Mouse (Mus musculus) thymus, adult 2 months (tissue): Measurements from ENCODE around the gene Lamc2.

Experiments used
- CTCF ChIP-seq: fragments of 200-500 bp; IDR thresholded peaks from 2 replicates; pipeline ENCODE4 v1.5.1; 2012; ENCODE audit warnings: mild to moderate bottlenecking, control low read depth, low read length, moderate library complexity, borderline replicate concordance; ENCODE audit not compliant: control insufficient read depth, poor library complexity, insufficient read depth; ENCODE audit errors: extremely low read depth
- POLR2A ChIP-seq: fragments of 200-500 bp; IDR thresholded peaks from 2 replicates; pipeline ENCODE4 v1.6.1; 2012; ENCODE audit warnings: mild to moderate bottlenecking, low read length, control low read depth, moderate library complexity; ENCODE audit not compliant: control insufficient read depth, poor library complexity, insufficient read depth; ENCODE audit errors: extremely low read depth

GRCm38 (mm10) chr1:153102296-153103185 lies 83.7 kb downstream of the Lamc2 start:
- TF ChIP-seq CTCF: no peak
- TF ChIP-seq POLR2A: no peak
